Mouse (Mus musculus) testis, postnatal 10 days (tissue): ENCODE data around the gene Ssc5d.

Source experiments
- DNase-seq: peaks from one replicate; pipeline ENCODE4 v3.0.0; 2021; ENCODE audit warnings: low spot score

Gene Ssc5d

DNA sequence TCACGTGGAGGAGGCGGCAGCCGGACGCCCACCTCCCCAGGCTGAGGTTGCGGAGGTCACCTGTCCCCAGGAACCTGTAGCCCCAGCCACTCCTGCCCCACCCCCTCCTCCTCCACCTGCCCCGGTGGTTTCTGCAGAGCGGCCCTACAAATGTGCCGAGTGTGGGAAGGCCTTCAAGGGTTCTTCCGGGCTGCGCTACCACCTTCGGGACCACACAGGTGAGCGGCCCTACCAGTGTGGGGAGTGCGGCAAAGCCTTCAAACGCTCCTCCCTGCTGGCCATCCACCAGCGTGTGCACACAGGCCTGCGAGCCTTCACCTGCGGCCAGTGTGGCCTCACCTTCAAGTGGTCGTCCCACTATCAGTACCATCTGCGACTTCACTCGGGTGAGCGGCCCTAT, 5.6 kb upstream of the Ssc5d start:
- DNase-seq, result no peak

DNA sequence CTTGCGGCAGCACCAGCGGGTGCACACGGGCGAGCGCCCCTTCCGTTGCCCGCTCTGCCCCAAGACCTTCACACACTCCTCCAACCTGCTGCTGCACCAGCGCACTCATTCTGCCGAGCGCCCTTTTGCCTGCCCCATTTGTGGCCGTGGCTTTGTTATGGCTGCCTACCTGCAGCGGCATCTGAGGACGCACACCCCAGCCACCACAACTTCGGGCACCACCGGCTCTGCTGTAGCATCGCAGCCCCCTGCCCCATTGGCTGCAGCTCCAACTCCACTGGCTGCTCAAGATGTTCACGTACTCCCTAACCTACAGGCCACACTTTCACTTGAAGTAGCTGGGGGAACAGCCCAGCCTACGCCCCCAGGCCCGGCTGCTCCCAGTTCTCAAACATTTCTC, 5.1 kb upstream of the Ssc5d start:
- no peak for DNase-seq

DNA sequence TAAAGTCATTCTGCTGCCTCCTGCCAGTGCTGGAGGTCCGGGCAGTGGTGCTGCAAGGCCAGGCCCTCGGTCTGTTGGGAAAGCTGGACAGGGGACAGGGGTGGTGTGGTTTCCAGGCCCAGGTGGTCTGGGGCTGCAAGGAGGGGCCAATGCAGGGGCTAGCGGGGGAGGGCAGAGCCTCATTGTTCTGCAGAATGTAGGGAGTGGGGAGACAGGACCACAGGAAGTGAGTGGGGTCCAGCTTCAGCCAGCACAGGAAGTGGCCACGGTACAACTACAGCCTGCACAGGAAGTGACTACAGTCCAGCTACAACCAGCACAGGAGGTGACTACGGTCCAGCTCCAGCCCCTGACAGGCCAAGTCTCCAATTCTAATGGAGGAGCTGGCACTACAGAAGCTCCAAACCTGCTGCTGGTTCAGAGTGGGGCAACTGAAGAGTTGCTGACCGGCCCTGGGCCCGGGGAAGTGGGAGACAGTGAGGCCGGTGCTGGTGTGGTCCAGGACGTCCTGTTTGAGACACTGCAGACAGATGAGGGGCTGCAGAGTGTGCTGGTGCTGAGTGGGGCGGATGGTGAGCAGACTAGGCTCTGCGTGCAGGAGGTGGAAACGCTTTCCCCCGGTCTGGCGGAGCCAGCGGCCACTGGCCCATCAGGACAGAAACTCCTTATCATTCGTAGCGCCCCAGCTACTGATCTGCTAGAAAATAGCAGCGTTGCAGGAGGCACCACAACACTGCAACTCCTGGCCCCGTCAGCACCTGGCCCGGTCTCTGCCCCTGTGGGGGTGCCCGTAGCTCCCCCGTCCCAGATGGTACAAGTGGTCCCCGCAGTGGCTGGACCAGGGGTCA, 4.4 kb upstream of the Ssc5d start:
- no peak for DNase-seq

DNA sequence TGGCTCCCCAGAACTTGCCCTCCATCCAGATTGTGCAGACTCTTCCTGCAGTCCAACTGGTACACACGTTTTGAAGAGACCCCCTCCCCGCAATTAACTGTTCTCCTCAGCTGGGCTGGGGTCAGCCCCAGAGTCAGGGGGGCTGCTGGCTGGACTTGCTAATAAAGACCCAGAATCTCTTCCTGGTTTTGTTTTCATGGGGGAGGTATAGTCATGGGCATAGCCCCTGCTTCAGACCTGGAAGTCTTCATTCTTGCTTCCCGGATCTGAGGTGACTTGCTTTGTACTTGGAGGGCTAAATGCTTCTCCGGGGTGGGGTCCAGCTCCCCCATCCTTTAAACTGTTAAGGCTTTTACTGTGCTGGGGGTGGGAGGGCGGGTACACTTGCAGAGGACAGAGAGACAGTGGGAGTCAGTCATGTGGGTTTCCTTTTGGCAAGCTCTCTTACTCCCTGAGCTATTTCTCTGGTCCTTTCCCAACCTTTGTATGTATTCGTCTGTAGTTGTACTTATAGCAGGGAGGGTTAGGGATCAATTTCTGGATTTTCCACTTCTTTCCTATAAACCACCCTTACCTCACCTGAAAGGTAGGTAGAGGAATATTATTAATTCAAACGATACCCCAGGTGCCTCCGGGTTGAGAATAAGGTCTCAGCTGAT, 3.6 kb upstream of the Ssc5d start, which contains the start of gene Nat14:
Gene Nat14, plus strand, starts transcription at position 205 of the 659 bp plus-strand sequence.
- DNase-seq, result no peak

DNA sequence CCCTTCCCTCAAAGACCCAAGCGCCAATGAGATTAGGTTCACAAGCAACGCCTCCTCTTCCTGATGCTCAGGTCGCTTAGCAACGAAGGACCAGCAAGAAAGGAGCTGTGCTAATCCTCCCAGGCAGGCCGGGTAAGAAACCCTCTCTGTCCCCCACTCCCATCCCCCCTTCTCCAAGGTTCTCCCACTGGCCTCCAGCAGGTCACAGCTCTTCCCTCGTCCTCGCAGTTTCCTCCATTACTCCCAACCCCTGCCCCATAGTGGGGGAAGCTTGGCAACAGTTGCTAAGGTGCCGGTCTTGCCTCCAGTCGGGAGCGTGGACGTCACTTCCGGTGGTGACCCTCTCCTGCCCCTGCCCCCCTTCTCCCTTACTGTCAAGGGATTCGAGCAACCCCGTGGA, 3.1 kb upstream of the Ssc5d start:
- peak; percentile 82 for DNase-seq

DNA sequence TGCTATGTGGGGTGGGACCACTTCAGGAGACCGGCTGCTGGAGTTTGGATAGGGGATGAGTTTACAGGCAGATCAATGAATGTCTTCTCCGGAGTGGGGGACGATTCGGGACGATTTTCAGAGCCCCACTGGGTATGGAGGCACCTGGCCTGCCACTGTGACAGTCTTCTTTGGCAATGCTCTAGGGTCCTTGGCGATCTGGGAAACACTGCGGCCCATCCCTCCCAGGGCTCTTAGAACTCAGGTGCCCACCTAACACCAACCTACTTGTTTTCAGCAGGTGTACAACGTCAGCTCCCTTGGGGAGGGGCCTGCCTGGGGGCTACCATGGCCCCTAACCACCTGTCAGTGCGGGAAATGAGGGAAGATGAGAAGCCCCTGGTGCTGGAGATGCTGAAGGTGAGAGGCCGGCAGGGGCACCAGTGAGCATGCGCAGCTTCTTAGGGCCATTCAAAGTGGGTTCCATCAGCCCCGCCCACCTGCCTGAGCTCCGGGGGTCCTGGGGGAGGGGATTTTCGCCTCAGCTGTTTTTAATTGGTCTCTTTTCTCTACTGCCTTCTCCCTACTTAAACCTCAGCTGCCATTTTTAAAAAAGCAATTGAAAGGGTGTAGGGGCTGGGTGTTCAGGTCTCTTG, 2.5 kb upstream of the Ssc5d start:
- peak; percentile 82 for DNase-seq

DNA sequence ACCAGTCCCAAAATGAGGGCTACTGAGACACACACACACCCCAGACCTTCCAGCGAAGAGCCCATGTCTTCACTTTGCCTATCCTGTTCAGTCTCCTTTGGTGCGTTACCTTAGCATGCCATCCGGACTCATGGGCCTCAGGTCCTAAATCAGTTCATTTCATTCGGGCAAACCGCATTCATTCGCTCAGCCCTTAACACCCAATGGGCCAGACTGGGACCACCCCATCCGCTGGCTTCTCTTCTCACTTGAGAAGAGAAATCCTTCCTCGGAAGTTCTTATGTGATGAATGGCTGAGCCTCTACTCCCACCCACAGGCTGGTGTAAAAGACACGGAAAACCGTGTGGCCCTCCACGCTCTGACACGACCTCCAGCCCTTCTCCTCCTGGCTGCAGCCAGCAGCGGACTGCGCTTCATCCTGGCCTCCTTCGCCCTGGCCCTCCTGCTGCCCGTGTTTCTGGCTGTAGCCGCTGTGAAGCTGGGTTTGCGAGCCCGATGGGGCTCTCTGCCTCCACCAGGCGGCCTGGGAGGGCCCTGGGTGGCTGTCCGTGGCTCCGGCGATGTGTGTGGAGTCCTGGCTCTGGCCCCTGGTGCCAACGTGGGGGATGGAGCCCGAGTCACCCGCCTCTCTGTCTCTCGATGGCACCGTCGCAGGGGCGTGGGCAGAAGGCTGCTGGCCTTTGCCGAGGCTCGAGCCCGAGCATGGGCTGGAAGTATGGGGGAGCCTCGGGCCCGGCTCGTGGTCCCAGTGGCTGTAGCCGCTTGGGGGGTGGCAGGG, 1.8 kb upstream of the Ssc5d start:
- DNase-seq, result peak; percentile 78

DNA sequence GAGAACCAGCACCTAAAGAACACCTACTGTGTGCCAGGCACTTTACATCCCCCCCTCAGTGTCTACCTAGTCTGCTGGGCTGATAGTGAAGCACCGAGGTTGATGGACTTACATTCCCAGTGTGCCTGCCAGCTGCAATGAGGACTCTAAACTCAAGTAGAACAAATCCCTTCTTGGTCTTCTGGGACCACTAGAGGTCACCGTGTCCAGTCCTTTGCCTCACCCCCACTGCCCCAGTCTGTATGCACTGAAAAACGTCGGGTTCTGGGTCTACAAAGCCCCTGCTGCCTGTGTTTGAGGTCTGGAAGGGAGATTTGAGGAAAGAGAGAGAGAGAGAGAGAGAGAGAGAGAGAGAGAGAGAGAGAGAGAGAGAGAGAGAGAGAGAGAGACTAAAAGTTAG, 1.1 kb upstream of the Ssc5d start:
- no peak for DNase-seq

DNA sequence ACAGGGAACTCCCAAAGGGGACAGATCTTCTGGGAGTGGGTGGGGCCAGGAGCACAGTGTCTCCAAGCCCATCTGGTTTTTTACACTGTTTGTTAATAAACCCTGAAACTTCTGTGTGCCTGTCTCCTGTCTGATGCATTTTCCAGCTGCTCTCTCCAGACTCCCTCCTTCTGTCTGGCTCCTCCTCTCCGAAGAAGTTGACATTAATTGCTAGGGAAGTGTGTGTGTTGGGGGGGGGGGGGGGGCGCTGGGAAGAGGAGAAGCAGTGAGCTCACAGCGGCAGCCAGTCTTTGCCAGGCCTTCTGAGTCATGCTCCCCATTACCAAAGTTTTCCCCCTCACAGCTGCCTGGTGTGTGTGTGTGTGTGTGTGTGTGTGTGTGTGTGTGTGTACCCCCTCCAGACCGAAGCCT, 689 bp upstream of the Ssc5d start:
- no peak for DNase-seq

DNA sequence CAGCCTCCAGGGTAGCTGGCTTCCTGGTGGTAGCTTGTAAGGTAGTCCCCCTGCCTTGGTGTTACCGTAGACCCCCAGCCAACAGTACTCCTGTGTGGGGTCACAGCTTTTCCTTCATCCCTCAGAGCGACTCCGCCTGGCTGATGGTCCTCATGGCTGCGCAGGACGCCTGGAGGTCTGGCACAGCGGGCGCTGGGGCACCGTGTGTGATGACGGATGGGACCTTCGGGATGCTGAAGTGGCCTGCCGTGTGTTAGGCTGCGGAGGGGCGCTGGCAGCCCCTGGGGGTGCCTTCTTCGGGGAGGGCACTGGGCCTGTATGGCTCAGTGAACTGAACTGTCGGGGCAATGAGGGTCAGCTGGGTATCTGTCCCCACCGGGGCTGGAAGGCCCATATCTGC, 1.3 kb downstream of the Ssc5d start:
- DNase-seq, result no peak

DNA sequence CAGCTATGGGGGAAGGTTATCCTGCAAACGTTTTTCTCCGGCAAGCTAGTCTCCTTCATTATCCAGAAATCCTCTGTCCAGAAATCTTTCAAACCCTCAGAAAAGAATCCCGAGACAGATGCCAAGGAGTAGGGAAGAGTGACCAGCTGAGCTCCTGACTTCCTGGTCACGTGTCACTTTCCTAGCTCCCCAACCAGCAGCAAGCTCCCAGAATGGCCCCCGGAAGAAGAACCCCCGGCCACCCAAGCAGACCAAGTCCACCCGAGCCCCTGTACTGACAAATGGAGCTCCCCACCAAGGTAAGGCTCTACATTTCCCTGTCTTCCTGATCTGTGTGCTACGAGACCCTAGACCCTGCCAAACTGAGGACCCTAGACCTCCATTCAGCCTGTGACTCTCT, 2.1 kb downstream of the Ssc5d start:
- no peak for DNase-seq

DNA sequence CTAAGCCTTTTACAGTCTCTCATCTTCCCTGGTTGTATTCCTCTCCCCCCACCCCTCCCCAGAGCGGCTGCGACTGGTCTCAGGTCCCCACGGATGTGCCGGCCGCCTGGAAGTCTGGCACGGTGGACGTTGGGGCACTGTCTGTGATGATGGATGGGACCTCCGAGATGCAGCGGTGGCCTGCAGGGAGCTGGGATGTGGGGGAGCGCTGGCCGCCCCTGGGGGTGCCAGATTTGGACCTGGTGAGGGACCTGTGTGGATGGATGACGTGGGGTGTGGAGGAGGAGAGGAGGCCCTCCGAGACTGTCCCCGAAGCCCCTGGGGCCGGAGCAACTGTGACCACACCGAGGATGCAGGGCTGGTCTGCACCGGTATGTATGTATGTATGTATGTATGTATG, 2.7 kb downstream of the Ssc5d start:
- no peak for DNase-seq

DNA sequence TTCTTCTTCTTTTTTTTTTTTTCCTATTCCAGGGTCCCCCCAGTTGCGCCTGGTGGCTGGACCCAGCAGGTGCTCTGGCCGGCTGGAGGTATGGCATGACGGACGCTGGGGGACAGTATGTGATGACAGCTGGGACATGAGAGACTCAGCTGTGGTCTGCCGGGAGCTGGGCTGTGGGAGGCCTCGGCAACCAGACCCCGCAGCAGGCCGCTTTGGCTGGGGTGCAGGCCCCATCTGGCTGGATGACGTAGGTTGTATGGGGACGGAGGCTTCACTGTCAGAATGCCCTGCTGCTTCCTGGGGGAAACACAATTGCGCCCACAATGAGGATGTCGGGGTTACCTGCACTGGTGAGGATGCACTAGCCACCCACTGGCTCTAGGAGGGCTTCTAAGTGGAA, 7.5 kb downstream of the Ssc5d start:
- no peak for DNase-seq

DNA sequence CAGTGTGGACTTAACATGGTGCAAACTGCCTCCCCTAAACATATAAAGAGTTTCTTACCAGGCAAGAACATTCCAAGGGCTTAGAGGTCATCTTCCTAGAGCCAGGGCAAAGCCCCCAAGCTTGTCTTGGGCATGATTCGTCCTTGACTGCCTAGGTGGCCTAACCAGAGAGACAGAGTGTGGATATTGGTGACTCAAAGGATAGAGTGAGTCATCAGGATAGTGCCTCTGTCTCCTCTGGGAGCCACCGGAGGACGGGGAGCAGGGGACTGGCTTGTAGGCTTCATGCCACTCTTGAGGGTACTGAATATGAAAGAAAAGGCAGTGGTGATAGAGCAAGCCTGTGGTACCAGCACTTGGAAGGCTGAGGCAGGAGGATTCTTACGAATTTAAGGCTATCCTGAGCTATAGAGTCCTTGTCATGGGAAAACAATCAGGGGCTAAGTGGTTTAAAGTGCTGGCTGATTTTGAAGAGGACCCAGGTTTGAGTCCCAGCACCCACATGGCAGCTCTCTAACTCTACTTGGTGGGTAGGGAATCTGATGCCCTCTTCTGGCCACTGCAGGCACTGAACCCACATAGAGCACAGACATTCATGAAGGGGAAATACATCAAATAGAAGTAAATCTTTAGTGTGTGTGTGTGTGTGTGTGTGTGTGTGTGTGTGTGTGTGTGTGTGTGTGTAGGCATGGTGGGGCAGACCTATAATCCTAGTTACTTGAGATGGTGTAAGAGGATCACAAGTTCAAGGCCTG, 8.8 kb downstream of the Ssc5d start:
- no peak for DNase-seq

DNA sequence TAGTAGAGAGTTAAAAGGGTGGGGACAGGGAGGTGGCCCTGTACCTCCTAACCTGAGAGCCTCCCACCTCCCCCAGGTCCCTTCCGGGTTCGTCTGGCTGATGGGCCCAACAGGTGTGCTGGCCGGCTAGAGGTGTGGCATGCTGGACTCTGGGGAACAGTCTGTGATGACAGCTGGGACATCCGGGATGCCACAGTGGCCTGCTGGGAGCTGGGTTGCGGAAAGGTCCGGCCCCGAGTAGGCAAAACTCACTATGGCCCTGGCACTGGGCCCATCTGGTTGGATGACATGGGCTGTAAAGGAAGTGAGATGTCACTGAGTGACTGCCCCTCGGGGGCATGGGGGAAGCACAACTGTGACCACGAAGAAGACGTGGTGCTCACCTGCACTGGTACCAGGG, 11.2 kb downstream of the Ssc5d start:
- no peak for DNase-seq

DNA sequence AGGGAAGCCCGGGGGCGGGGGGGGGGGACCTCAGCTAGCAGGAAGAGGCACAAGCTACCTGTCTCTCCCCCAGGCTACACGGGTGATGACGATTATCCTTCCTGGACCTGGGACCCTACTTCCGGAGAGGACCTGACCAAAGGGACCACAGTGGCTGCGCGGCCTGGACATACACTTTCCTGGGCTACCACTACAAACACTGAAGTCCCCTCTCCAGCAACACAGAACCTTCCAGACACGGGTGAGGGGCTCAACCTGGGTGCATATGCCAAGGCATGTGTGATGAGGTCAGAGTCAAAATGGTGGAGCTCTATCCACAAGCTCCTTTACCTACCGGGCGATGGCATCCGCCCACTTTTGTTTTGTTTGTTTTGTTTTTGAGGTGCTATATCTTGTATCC, 11.8 kb downstream of the Ssc5d start:
- no peak for DNase-seq

DNA sequence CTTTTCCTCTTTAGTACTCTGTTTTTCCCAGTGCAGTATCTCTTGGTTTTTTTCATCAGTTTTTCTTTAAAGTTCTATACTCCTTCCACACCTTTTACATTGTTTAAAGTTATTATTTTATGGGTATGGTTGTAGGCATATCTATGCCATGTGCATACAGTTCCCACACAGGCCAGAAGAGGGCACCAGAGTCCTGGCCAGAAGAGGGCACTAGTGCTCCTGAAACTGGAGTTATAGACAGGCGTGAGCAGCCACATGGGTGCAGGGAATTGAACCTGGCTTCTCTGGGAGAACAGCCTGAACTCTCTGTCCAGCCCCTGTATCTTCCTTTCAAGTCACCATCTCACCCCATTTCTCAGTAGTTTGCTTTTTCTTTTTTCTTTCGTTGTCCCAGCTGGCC, 12.9 kb downstream of the Ssc5d start:
- peak; percentile 85 for DNase-seq

DNA sequence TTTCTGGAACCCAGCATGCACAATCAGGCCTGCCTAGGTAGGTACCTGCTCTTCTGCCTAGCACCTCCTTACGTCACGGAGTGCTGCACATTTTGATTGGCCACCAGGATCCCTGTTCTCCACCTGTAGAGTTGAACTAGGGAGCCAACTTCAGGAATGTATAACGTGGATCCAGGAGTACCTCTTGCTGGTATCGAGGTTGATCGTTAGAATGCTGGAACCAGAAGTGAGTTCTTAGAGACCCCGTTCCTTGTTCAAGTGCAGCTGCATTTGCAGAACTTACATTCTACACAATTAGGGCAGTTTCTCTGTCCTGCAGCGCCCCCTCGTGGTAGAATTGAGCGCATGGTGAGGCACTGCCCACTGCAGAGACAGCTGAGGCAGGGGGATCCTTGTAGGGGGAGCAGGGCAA, 14.5 kb downstream of the Ssc5d start:
- DNase-seq, result peak; percentile 91

DNA sequence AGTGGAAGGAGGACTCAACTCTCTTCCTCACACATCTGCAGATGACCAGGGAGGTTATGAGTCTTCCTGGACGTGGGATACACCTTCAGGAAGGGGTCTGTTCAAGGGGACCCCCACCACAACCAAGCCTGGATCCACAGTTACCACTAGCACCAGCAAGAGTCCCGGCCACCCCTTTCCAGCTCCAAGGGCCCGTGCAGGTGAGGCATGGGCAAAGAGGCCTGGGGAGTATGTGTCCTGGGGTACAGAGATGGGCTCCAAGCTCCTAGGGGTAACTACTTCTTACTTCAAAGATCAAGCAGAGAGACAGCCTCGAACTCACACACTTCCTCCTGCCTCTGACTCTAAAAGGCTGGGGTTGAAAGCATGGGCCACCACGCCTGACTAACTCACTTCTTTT, 17.1 kb downstream of the Ssc5d start:
- no peak for DNase-seq

DNA sequence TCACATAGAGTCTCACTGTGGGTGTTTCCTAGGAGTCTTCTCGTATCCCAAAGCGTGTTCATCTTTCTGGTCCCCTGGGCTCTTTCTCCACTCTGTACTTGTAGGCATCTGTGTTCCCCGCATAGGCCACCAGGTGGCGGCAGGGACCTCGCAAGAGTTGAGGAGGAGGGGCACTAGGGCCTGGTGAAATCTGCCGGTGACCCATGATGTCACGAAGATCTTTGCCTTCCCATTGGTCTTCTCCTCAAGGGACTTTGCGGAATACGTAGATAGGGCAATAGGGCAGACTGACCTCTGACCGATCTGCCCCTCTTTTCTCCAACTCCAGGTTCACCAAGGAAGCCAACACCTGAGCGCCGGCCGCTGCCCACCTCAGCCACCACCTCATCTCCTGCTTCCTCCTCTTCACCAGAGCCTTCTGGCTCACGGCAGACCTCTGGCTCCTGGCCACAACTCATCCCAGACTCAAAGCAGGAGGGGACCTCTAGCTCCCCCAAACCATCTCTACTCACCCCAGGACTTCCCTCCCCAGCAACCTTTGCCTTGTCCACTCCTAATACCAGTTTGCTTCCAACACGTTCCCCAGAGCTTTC, 17.7 kb downstream of the Ssc5d start:
- peak; percentile 96 for DNase-seq

DNA sequence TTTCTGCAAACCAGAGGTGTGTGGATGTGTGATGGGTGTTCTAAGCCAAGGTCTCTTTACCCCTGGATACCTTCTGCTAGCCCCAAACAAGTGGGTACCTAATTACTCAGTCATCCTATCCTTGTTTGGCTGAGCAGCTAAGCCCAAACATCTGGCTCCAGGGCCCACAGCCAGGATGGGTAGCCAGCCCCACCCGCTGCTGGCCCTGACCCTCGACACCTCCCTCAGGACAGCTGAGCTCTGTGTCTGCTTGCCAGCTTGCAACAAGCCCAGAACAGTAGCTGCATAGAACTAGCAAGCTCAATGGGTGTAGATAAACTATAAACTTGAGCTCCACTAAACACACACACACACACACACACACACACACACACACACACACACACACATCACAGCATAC, 22.3 kb downstream of the Ssc5d start:
- DNase-seq, result peak; percentile 83
